Mouse (Mus musculus): ENCODE data around the gene Ugt1a8.
"Not testable (repeated sequence)": the region's sequence is repeated elsewhere in the genome, so short reads cannot be mapped to it uniquely, and the experiment has no call there.

Ugt1a8 gene

GRCm38 (mm10) chr1:88087513-88087912 lies at the start of gene Ugt1a8:
Gene Ugt1a8, plus strand, starts transcription at chr1:88087813.
- no peak for DNase-seq (ENCODE audit: extremely low spot score)

GRCm38 (mm10) chr1:88043044-88043443 lies 44.6 kb upstream of the Ugt1a8 start:
- not testable (repeated sequence) for DNase-seq (ENCODE audit: extremely low spot score)

- DNase-seq (ENCODE audit: extremely low spot score): not testable (repeated sequence)
Measured at GRCm38 (mm10) chr1:88044832-88045437, 42.7 kb upstream of the Ugt1a8 start.

- not testable (repeated sequence) for DNase-seq (ENCODE audit: extremely low spot score)
Measured at GRCm38 (mm10) chr1:88047408-88047807, 40.2 kb upstream of the Ugt1a8 start.

- DNase-seq (ENCODE audit: extremely low spot score): no peak
Measured at GRCm38 (mm10) chr1:88055088-88055487, 32.5 kb upstream of the Ugt1a8 start, which contains the start of gene Ugt1a10. Gene Ugt1a10, plus strand, starts transcription at chr1:88055388.

GRCm38 (mm10) chr1:88066472-88067102 lies 21.0 kb upstream of the Ugt1a8 start:
- not testable (repeated sequence) for DNase-seq (ENCODE audit: extremely low spot score)

- DNase-seq (ENCODE audit: extremely low spot score): no peak
Measured at GRCm38 (mm10) chr1:88070495-88070894, 17.1 kb upstream of the Ugt1a8 start, which contains the start of gene Ugt1a9. Gene Ugt1a9, plus strand, starts transcription at chr1:88070800.

- no peak for DNase-seq (ENCODE audit: extremely low spot score)
Measured at GRCm38 (mm10) chr1:88070902-88071301, 16.7 kb upstream of the Ugt1a8 start.

- no peak for DNase-seq (ENCODE audit: extremely low spot score)
Measured at GRCm38 (mm10) chr1:88074471-88074870, 13.1 kb upstream of the Ugt1a8 start.

GRCm38 (mm10) chr1:88077128-88077527 lies 10.5 kb upstream of the Ugt1a8 start:
- no peak for DNase-seq (ENCODE audit: extremely low spot score)

- no peak for DNase-seq (ENCODE audit: extremely low spot score)
Measured at GRCm38 (mm10) chr1:88081670-88082069, 5.9 kb upstream of the Ugt1a8 start.

GRCm38 (mm10) chr1:88086125-88086524 lies 1.5 kb upstream of the Ugt1a8 start:
- no peak for DNase-seq (ENCODE audit: extremely low spot score)

- no peak for DNase-seq (ENCODE audit: extremely low spot score)
Measured at GRCm38 (mm10) chr1:88092341-88092740, 4.7 kb downstream of the Ugt1a8 start.

GRCm38 (mm10) chr1:88094270-88094676 lies 6.7 kb downstream of the Ugt1a8 start:
- not testable (repeated sequence) for DNase-seq (ENCODE audit: extremely low spot score)

GRCm38 (mm10) chr1:88094941-88095492 lies 7.4 kb downstream of the Ugt1a8 start, which contains the start of gene Ugt1a7c:
Gene Ugt1a7c, plus strand, starts transcription at chr1:88095062.
- DNase-seq (ENCODE audit: extremely low spot score): no peak

GRCm38 (mm10) chr1:88098546-88098945 lies 10.9 kb downstream of the Ugt1a8 start:
- not testable (repeated sequence) for DNase-seq (ENCODE audit: extremely low spot score)

GRCm38 (mm10) chr1:88099691-88100090 lies 12.1 kb downstream of the Ugt1a8 start:
- DNase-seq (ENCODE audit: extremely low spot score): not testable (repeated sequence)

- not testable (repeated sequence) for DNase-seq (ENCODE audit: extremely low spot score)
Measured at GRCm38 (mm10) chr1:88103019-88103418, 15.4 kb downstream of the Ugt1a8 start, which contains the start of gene Ugt1a6b. Gene Ugt1a6b, plus strand, starts transcription at chr1:88103252.

GRCm38 (mm10) chr1:88103697-88104468 lies 16.3 kb downstream of the Ugt1a8 start:
- not testable (repeated sequence) for DNase-seq (ENCODE audit: extremely low spot score)

GRCm38 (mm10) chr1:88104667-88105430 lies 17.2 kb downstream of the Ugt1a8 start:
- DNase-seq (ENCODE audit: extremely low spot score): no peak

GRCm38 (mm10) chr1:88105656-88106055 lies 18.0 kb downstream of the Ugt1a8 start:
- DNase-seq (ENCODE audit: extremely low spot score): no peak

Data from embryo, embryonic 9.5 days (tissue).